Mouse (Mus musculus) heart, embryonic 11.5 days (tissue): ENCODE results near the gene Gm10647. TPM values are rescaled to one million over a fixed set of nuclear protein-coding genes. Genes with fewer than 3 reads are reported as not detected.
A peak's percentile ranks its signal among the peaks of the same experiment; 100 is the strongest.

Experiments used
- ATAC-seq: fragments of 200-750 bp; cut with Nextera tagmentation; replicated peaks from 2 replicates; pipeline ENCODE4 v1.8.0; 2017; ENCODE audit warnings: moderate library complexity; ENCODE audit not compliant: insufficient number of reproducible peaks, low FRiP score, low TSS enrichment
- H3K27ac ChIP-seq: fragments of 300-500 bp; sonication (generic); 2 replicates; pipeline ENCODE4 v1.5.1; 2014; ENCODE audit warnings: mild to moderate bottlenecking, low read depth, low read length
- H3K27me3 ChIP-seq: fragments of 300-500 bp; sonication (generic); 2 replicates; pipeline ENCODE4 v1.6.1; 2014; ENCODE audit warnings: mild to moderate bottlenecking, low read length, mixed read lengths; ENCODE audit not compliant: control insufficient read depth, insufficient read depth
- H3K36me3 ChIP-seq: fragments of 300-500 bp; sonication (generic); 2 replicates; pipeline ENCODE4 v1.6.1; 2014; ENCODE audit warnings: mild to moderate bottlenecking, low read length, moderate library complexity, mixed read lengths; ENCODE audit not compliant: control insufficient read depth, insufficient read depth
- H3K4me1 ChIP-seq: fragments of 300-500 bp; sonication (generic); 2 replicates; pipeline ENCODE4 v1.6.1; 2014; ENCODE audit warnings: low read length; ENCODE audit not compliant: control insufficient read depth, insufficient read depth
- H3K4me2 ChIP-seq: fragments of 300-500 bp; sonication (generic); 2 replicates; pipeline ENCODE4 v1.6.1; 2014; ENCODE audit warnings: mild to moderate bottlenecking, moderate library complexity
- H3K4me3 ChIP-seq: fragments of 300-500 bp; sonication (generic); 2 replicates; pipeline ENCODE4 v1.5.1; 2014; ENCODE audit warnings: low read depth, low read length
- H3K9ac ChIP-seq: fragments of 300-500 bp; sonication (generic); 2 replicates; pipeline ENCODE4 v1.6.1; 2014; ENCODE audit warnings: mild to moderate bottlenecking, low read depth, low read length, moderate library complexity
- H3K9me3 ChIP-seq: fragments of 300-500 bp; sonication (generic); replicated peaks from 2 replicates; pipeline ENCODE4 v1.6.1; 2016; ENCODE audit warnings: low read length; ENCODE audit not compliant: control insufficient read depth
- WGBS: fragments of 180-500 bp; shearing (Covaris S2); extraction: QIAGEN DNeasy Blood & Tissue Kit; methylation state at CpG from one replicate; pipeline ENCODE4 v1.1.7; 2014; ENCODE audit not compliant: insufficient replicate concordance; 5-methylcytosine and 5-hydroxymethylcytosine counted together
- polyA plus RNA-seq: library from polyadenylated mRNA; unstranded; fragments of >200 nt; fragmentation: Nextera tagmentation; extraction: Ambion mirVana; gene quantifications from 2 replicates; pipeline ENCODE4 v1.2.1, GENCODE M21; 2014

Gene Gm10647
- polyA plus RNA-seq, 1 experiment from 2014 or later, result 0.60 TPM

DNA sequence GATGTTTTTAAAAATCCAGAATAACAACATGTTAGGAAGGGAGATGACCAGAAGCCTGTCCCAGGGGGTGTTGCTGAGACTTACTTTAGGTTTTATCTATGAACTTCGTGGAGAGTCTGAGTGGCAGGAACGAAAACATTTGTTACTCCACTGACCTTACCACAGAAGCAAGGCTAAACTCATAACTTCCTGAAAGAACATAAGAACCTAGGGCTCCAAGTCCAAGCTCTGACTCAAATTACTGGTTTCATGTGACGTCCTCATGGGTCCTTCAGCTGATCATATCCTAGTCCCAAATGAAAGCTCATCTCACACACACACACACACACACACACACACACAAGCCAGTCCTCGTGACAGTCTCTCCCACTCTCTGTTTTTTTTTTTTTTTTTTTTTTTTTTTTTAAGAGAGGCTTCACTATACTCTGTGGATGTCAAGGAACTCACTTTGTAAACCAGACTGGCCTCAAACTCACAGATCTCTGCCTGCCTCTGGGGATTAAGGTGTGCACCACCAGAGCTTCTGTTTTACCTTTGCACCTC is 35.6 kb downstream of the Gm10647 start:
- Histone ChIP-seq H3K27ac (no peak overlapping the region), H3K9me3 (no peaks in the 10 kb centered on the region), H3K27me3 (peaks cover 5% of the 10 kb centered on the region; the same call in 1 of the 2 replicates), H3K36me3 (no peaks in the 10 kb centered on the region), H3K4me1 (peaks cover 3% of the 10 kb centered on the region; the same call in 1 of the 2 replicates), H3K4me2 (no peak overlapping the region), H3K9ac (no peak overlapping the region), H3K4me3 (no peak overlapping the region)
- no peak for ATAC-seq
- WGBS, result 50% methylated on average over 4 of the region's 4 CpGs

DNA sequence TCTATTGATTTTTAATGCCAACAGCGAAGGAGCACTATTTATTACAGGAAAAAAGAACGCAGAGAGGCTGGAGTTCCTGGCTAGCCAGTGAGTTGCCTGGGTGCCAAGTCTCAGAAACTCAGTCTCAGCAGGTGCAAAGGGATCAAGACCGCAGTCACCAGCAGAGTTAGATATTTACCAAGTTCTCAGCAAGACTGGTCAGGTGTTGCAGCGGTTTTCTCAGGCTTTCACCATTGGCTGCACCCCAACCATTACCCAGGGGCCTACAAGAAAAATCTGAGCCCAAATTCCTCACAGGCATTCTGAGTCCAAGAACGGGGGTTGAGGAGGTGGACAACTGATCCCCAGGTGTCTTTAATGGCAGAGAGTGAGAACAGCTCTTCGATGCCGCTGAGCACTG is 37.0 kb downstream of the Gm10647 start:
- Histone ChIP-seq H3K4me2 (peak overlapping the region; percentile 96), H3K27ac (no peak overlapping the region), H3K4me3 (peak overlapping the region; percentile 60), H3K4me1 (peaks cover 3% of the 10 kb centered on the region; the same call in 1 of the 2 replicates), H3K9ac (no peak overlapping the region), H3K36me3 (no peaks in the 10 kb centered on the region), H3K9me3 (no peaks in the 10 kb centered on the region), H3K27me3 (peaks cover 5% of the 10 kb centered on the region; the same call in 1 of the 2 replicates)
- 17% methylated on average over 7 of the region's 7 CpGs for WGBS
- ATAC-seq, result no peak

- 1% methylated on average over 58 of the region's 58 CpGs for whole genome bisulfite sequencing
These were observed 37.7 kb downstream of the Gm10647 start, which contains the start of gene Aph1c for GRCm38 (mm10) chr9:66834318-66835096. Gene Aph1c, minus strand, starts transcription at chr9:66834726.

GRCm38 (mm10) chr9:66835097-66835480 is 38.2 kb downstream of the Gm10647 start:
- under 1% methylated on average over 24 of the region's 24 CpGs for WGBS
- Histone ChIP-seq H3K4me1 (peaks cover 3% of the 10 kb centered on the region; the same call in 1 of the 2 replicates), H3K27ac (no peak overlapping the region), H3K4me3 (peak overlapping the region; percentile 60), H3K36me3 (no peaks in the 10 kb centered on the region), H3K9ac (0 out of 2 replicates have a peak overlapping the region, but pooled peaks have one; percentile 24), H3K4me2 (peak overlapping the region; percentile 96), H3K27me3 (peaks cover 5% of the 10 kb centered on the region; the same call in 1 of the 2 replicates), H3K9me3 (no peaks in the 10 kb centered on the region)
- peak; percentile 61 for ATAC-seq

More at GRCm38 (mm10) chr9:66834318-66835096, 37.7 kb downstream of the Gm10647 start, which contains the start of gene Aph1c:
- H3K9ac ChIP-seq, result peak within 1 kb of the TSS; percentile 39; the same call in 1 of the 2 replicates
- H3K4me1 ChIP-seq, result peaks cover 3% of the 10 kb centered on the region; the same call in 1 of the 2 replicates
- H3K27ac ChIP-seq, result no peak within 1 kb of the TSS
- H3K4me2 ChIP-seq, result peak within 1 kb of the TSS; percentile 96
- no peaks in the 10 kb centered on the region for H3K36me3 ChIP-seq
- H3K9me3 ChIP-seq, result no peaks in the 10 kb centered on the region
- H3K27me3 ChIP-seq, result peaks cover 5% of the 10 kb centered on the region; the same call in 1 of the 2 replicates
- H3K4me3 ChIP-seq, result peak within 1 kb of the TSS; percentile 60
- ATAC-seq, result peak; percentile 100

GRCm38 (mm10) chr9:66846822-66847221 is 50.0 kb downstream of the Gm10647 start:
- no peak overlapping the region for H3K4me2 ChIP-seq
- H3K36me3 ChIP-seq, result peaks cover 4% of the 10 kb centered on the region
- no peaks in the 10 kb centered on the region for H3K27me3 ChIP-seq
- WGBS, result 89% methylated on average over 5 of the region's 5 CpGs
- peaks cover 10% of the 10 kb centered on the region for H3K4me1 ChIP-seq
- H3K4me3 ChIP-seq, result no peak overlapping the region
- H3K9me3 ChIP-seq, result no peaks in the 10 kb centered on the region
- no peak for ATAC-seq
- H3K27ac ChIP-seq, result no peak overlapping the region
- no peak overlapping the region for H3K9ac ChIP-seq

Other genes starting within 250 kb of the Gm10647 start
- 45.0 and 47.6 TPM in 2 replicates for gene Usp3, start 203.9 kb upstream of the Gm10647 start, polyA plus RNA-seq
- gene Car12, start 83.4 kb upstream of the Gm10647 start, polyA plus RNA-seq, result 0.28 and 0.30 TPM in 2 replicates
- gene Aph1b, start 1.5 kb upstream of the Gm10647 start, polyA plus RNA-seq, result 8.2 and 8.9 TPM in 2 replicates
- gene Aph1c, start 37.7 kb downstream of the Gm10647 start, polyA plus RNA-seq, result 0.34 and 1.1 TPM in 2 replicates
- 23.6 and 24.4 TPM in 2 replicates for gene Rab8b, start 122.6 kb downstream of the Gm10647 start, polyA plus RNA-seq
- gene Rps27l, start 149.0 kb downstream of the Gm10647 start, polyA plus RNA-seq, result 614 and 628 TPM in 2 replicates
- 12.2 and 12.3 TPM in 2 replicates for gene Lactb, start 178.4 kb downstream of the Gm10647 start, polyA plus RNA-seq